Mouse (Mus musculus) heart, postnatal 0 days (tissue): ENCODE measurements around the gene Npy5r. TPM values are rescaled to one million over a fixed set of nuclear protein-coding genes. Genes with fewer than 3 reads are reported as not detected.

ENCODE experiments used
- ATAC-seq: fragments of 200-750 bp; cut with Nextera tagmentation; 2 replicates; pipeline ENCODE4 v1.8.0; 2017; ENCODE audit warnings: low read depth, moderate number of reproducible peaks, moderate library complexity; ENCODE audit not compliant: insufficient read depth
- DNase-seq: peaks from one replicate; pipeline ENCODE4 v3.0.0-alpha.2; 2016; ENCODE audit warnings: low spot score
- H3K27ac ChIP-seq: fragments of 300-500 bp; sonication (generic); 2 replicates; pipeline ENCODE4 v1.5.1; 2014; ENCODE audit warnings: low read depth, mild to moderate bottlenecking
- H3K27me3 ChIP-seq: fragments of 300-500 bp; sonication (generic); 2 replicates; pipeline ENCODE4 v1.6.1; 2014; ENCODE audit warnings: low read length, mixed read lengths; ENCODE audit not compliant: control insufficient read depth, insufficient read depth
- H3K36me3 ChIP-seq: fragments of 300-500 bp; sonication (generic); replicated peaks from 2 replicates; pipeline ENCODE4 v1.6.1; 2014; ENCODE audit warnings: low read length, mixed read lengths; ENCODE audit not compliant: control insufficient read depth, insufficient read depth
- H3K4me1 ChIP-seq: fragments of 300-500 bp; sonication (generic); 2 replicates; pipeline ENCODE4 v1.6.1; 2014; ENCODE audit warnings: antibody characterized with exemption; ENCODE audit not compliant: control insufficient read depth, insufficient read depth
- H3K4me2 ChIP-seq: fragments of 300-500 bp; sonication (generic); 2 replicates; pipeline ENCODE4 v1.6.1; 2014; ENCODE audit warnings: low read depth, mild to moderate bottlenecking, low read length, moderate library complexity
- H3K4me3 ChIP-seq: fragments of 300-500 bp; sonication (generic); 2 replicates; pipeline ENCODE4 v1.5.1; 2014; ENCODE audit warnings: low read depth, low read length
- H3K9ac ChIP-seq: fragments of 300-500 bp; sonication (generic); replicated peaks from 2 replicates; pipeline ENCODE4 v1.6.1; 2014; ENCODE audit warnings: low read depth, low read length, mixed read lengths
- H3K9me3 ChIP-seq: fragments of 300-500 bp; sonication (generic); replicated peaks from 2 replicates; pipeline ENCODE4 v1.6.1; 2016; ENCODE audit warnings: low read length; ENCODE audit not compliant: control insufficient read depth
- CTCF ChIP-seq: IDR thresholded peaks from 2 replicates; pipeline ENCODE4 v1.5.1; 2016; ENCODE audit warnings: antibody characterized with exemption, control low read depth, low read depth
- EP300 ChIP-seq: IDR thresholded peaks from 2 replicates; pipeline ENCODE4 v1.6.1; 2016; ENCODE audit warnings: antibody characterized with exemption, low read depth
- WGBS: fragments of 180-500 bp; shearing (Covaris S2); extraction: QIAGEN DNeasy Blood & Tissue Kit; methylation state at CpG from one replicate; pipeline ENCODE4 v1.1.7; 2014; 5-methylcytosine and 5-hydroxymethylcytosine counted together
- polyA plus RNA-seq: library from polyadenylated mRNA; unstranded; fragments of >200 nt; fragmentation: Nextera tagmentation; extraction: Ambion mirVana; gene quantifications from 2 replicates; pipeline ENCODE4 v1.2.1, GENCODE M21; 2015
- total RNA-seq: library from RNA; depleted of rRNA; stranded (reverse); fragments of >200 nt; gene quantifications from 2 replicates; pipeline ENCODE4 v1.2.3, GENCODE M21; 2014; ENCODE audit warnings: low replicate concordance; rRNA removed

Gene Npy5r
- total and polyA plus RNA-seq, 2 experiments from 2014 or later: not detected

- Histone ChIP-seq H3K27me3 (peaks cover 18% of the 10 kb centered on the region), H3K36me3 (no peaks in the 10 kb centered on the region), H3K4me3 (peak overlapping the region; percentile 45; the same call in 1 of the 2 replicates), H3K27ac (no peak overlapping the region), H3K4me1 (no peaks in the 10 kb centered on the region; the same call in 1 of the 2 replicates), H3K4me2 (peak overlapping the region; percentile 71; the same call in 1 of the 2 replicates), H3K9ac (no peak overlapping the region), H3K9me3 (no peaks in the 10 kb centered on the region)
- TF ChIP-seq EP300 (no peak), CTCF (no peak)
- ATAC-seq (no peak), DNase-seq (no peak)
- WGBS: 56% methylated on average over 6 of the region's 6 CpGs
Measured at GRCm38 (mm10) chr8:66688395-66688794, 467 bp upstream of the Npy5r start.

- no peaks in the 10 kb centered on the region for H3K4me1 ChIP-seq
- H3K27ac ChIP-seq: no peak overlapping the region
- DNase-seq: no peak
- H3K4me2 ChIP-seq: no peak overlapping the region
- no peaks in the 10 kb centered on the region for H3K27me3 ChIP-seq
- WGBS: 61% methylated on average over 2 of the region's 2 CpGs
- no peak overlapping the region for H3K9ac ChIP-seq
- TF ChIP-seq CTCF: no peak
- no peak for TF ChIP-seq EP300
- H3K4me3 ChIP-seq: no peak overlapping the region
- H3K9me3 ChIP-seq: no peaks in the 10 kb centered on the region
- ATAC-seq: no peak
- H3K36me3 ChIP-seq: no peaks in the 10 kb centered on the region
Measured at GRCm38 (mm10) chr8:66681261-66681660, 6.7 kb downstream of the Npy5r start.

GRCm38 (mm10) chr8:66630721-66631120 lies 57.2 kb downstream of the Npy5r start:
- Histone ChIP-seq H3K36me3 (no peaks in the 10 kb centered on the region), H3K9me3 (no peaks in the 10 kb centered on the region), H3K4me1 (no peaks in the 10 kb centered on the region), H3K9ac (no peak overlapping the region), H3K27me3 (no peaks in the 10 kb centered on the region), H3K4me3 (no peak overlapping the region), H3K4me2 (no peak overlapping the region), H3K27ac (no peak overlapping the region)
- DNase-seq: no peak
- WGBS: 49% methylated on average over 1 of the region's 1 CpGs
- no peak for TF ChIP-seq EP300
- ATAC-seq: no peak

Other genes starting within 250 kb of the Npy5r start
- 2.6 and 5.7 TPM in 2 replicates for gene Tma16, start 201.6 kb downstream of the Npy5r start, total RNA-seq
- 5.2 and 5.3 TPM in 2 replicates for gene Tma16, start 201.6 kb downstream of the Npy5r start, polyA plus RNA-seq
- not detected in 2 replicates for gene Tktl2, start 176.4 kb downstream of the Npy5r start, total RNA-seq
- not detected in 2 replicates for gene Tktl2, start 176.4 kb downstream of the Npy5r start, polyA plus RNA-seq
- 1.6 and 3.0 TPM in 2 replicates for gene Npy1r, start 9.1 kb upstream of the Npy5r start, total RNA-seq
- 2.5 and 3.5 TPM in 2 replicates for gene Npy1r, start 9.1 kb upstream of the Npy5r start, polyA plus RNA-seq
- 0.73 and 7.0 TPM in 2 replicates for gene Naf1, start 172.1 kb upstream of the Npy5r start, total RNA-seq
- 1.4 and 1.5 TPM in 2 replicates for gene Naf1, start 172.1 kb upstream of the Npy5r start, polyA plus RNA-seq